ENCODE assay signal across 20 mouse cellular contexts in genomic region chr12:15790181-15790580, GRCm38 (mm10). TPM values are rescaled to one million over a fixed set of nuclear protein-coding genes. Genes with fewer than 3 reads are reported as not detected.
A peak's percentile ranks its signal among the peaks of the same experiment; 100 is the strongest.
DNase-seq lines count a peak whose midpoint lies in the region; ATAC-seq and TF ChIP-seq lines count a peak whose summit lies in the region.
"Had no signal": no experiment of that assay in that cellular context is flagged by ENCODE, and none has a peak within 500 bp of the region (broad histone marks: within the 10 kb centered on the region; RNA-seq: fewer than 3 reads in every experiment).

No protein-coding gene starts in this region.

- peak; percentile 38 for ATAC-seq in forebrain, embryonic 13.5 days
- no peak for ATAC-seq in forebrain, postnatal 0 days
- 0 out of 2 replicates have a peak, but pooled peaks have one; percentile 21 for ATAC-seq in hindbrain, embryonic 14.5 days (ENCODE audit: low FRiP score)
- ATAC-seq in hindbrain, embryonic 11.5 days (ENCODE audit: low FRiP score): no peak
- ATAC-seq in midbrain, embryonic 15.5 days (replicated peaks): peak; percentile 33
- ATAC-seq in midbrain, postnatal 0 days (ENCODE audit: low FRiP score): no peak
- ATAC-seq: intestine, embryonic 15.5 days had no signal

- peaks cover 61% of the 10 kb centered on the region for H3K36me3 ChIP-seq in forebrain, embryonic 13.5 days (ENCODE audit: poor library complexity, severe bottlenecking)
- H3K36me3 ChIP-seq in forebrain, postnatal 0 days (ENCODE audit: insufficient read depth): peaks cover 52% of the 10 kb centered on the region
- H3K36me3 ChIP-seq in hindbrain, embryonic 14.5 days (replicated peaks; ENCODE audit: control insufficient read depth, insufficient read depth): peaks cover 58% of the 10 kb centered on the region
- peaks cover 8% of the 10 kb centered on the region; the same call in 1 of the 2 replicates for H3K36me3 ChIP-seq in hindbrain, embryonic 11.5 days (ENCODE audit: control insufficient read depth, insufficient read depth, low read length)
- H3K36me3 ChIP-seq in midbrain, embryonic 15.5 days (replicated peaks): peaks cover 27% of the 10 kb centered on the region
- H3K36me3 ChIP-seq in midbrain, postnatal 0 days (ENCODE audit: insufficient read depth, low read length): peaks cover 37% of the 10 kb centered on the region

- H3K4me1 ChIP-seq in forebrain, embryonic 13.5 days: no peaks in the 10 kb centered on the region
- H3K4me1 ChIP-seq in forebrain, postnatal 0 days (ENCODE audit: insufficient read depth): no peaks in the 10 kb centered on the region
- no peaks in the 10 kb centered on the region for H3K4me1 ChIP-seq in hindbrain, embryonic 14.5 days (replicated peaks; ENCODE audit: control insufficient read depth, insufficient read depth, low read length)
- no peaks in the 10 kb centered on the region for H3K4me1 ChIP-seq in hindbrain, embryonic 11.5 days (replicated peaks; ENCODE audit: control insufficient read depth, insufficient read depth, low read length)
- H3K4me1 ChIP-seq in midbrain, embryonic 15.5 days: no peaks in the 10 kb centered on the region
- no peaks in the 10 kb centered on the region for H3K4me1 ChIP-seq in midbrain, postnatal 0 days (ENCODE audit: insufficient read depth, low read length)
- H3K4me1 ChIP-seq: embryonic facial prominence, embryonic 13.5 days; heart, embryonic 13.5 days; intestine, embryonic 15.5 days had no signal

- 78% methylated on average over 2 of the region's 2 CpGs for WGBS in forebrain, embryonic 13.5 days
- 57% methylated on average over 2 of the region's 2 CpGs for WGBS in forebrain, postnatal 0 days
- 75% methylated on average over 2 of the region's 2 CpGs for WGBS in hindbrain, embryonic 14.5 days
- WGBS in hindbrain, embryonic 11.5 days: 87% methylated on average over 2 of the region's 2 CpGs
- 74% methylated on average over 2 of the region's 2 CpGs for WGBS in midbrain, embryonic 15.5 days
- WGBS in midbrain, postnatal 0 days: 65% methylated on average over 2 of the region's 2 CpGs

- H3K27ac ChIP-seq in forebrain, embryonic 13.5 days: no peak overlapping the region
- no peak overlapping the region for H3K27ac ChIP-seq in forebrain, postnatal 0 days (ENCODE audit: low read depth, low read length)
- H3K27ac ChIP-seq in hindbrain, embryonic 14.5 days: no peak overlapping the region
- H3K27ac ChIP-seq in hindbrain, embryonic 11.5 days (ENCODE audit: low read depth, low read length): no peak overlapping the region
- H3K27ac ChIP-seq in midbrain, embryonic 15.5 days: no peak overlapping the region
- no peak overlapping the region for H3K27ac ChIP-seq in midbrain, postnatal 0 days (ENCODE audit: low read depth, low read length)
- H3K27ac ChIP-seq: embryonic facial prominence, embryonic 13.5 days; gastrocnemius, adult 2 months; heart, embryonic 13.5 days; intestine, embryonic 15.5 days had no signal

- no peak for TF ChIP-seq CTCF in forebrain, postnatal 0 days (IDR thresholded peaks at IDR 0.05; ENCODE audit: low read depth)
- no peak for TF ChIP-seq CTCF in midbrain, postnatal 0 days (IDR thresholded peaks at IDR 0.05)

- no peak overlapping the region for H3K4me2 ChIP-seq in forebrain, embryonic 13.5 days
- H3K4me2 ChIP-seq in forebrain, postnatal 0 days (ENCODE audit: low read depth): no peak overlapping the region
- H3K4me2 ChIP-seq in hindbrain, embryonic 14.5 days (replicated peaks): no peak overlapping the region
- no peak overlapping the region for H3K4me2 ChIP-seq in hindbrain, embryonic 11.5 days (replicated peaks; ENCODE audit: low read depth, low read length)
- H3K4me2 ChIP-seq in midbrain, embryonic 15.5 days: no peak overlapping the region
- no peak overlapping the region for H3K4me2 ChIP-seq in midbrain, postnatal 0 days (ENCODE audit: low read depth, low read length, poor library complexity, severe bottlenecking)
- H3K4me2 ChIP-seq: embryonic facial prominence, embryonic 13.5 days; heart, embryonic 13.5 days; intestine, embryonic 15.5 days had no signal

- no peak overlapping the region for H3K4me3 ChIP-seq in forebrain, embryonic 13.5 days
- no peak overlapping the region for H3K4me3 ChIP-seq in forebrain, postnatal 0 days (ENCODE audit: low read depth, low read length)
- H3K4me3 ChIP-seq in hindbrain, embryonic 14.5 days (replicated peaks; ENCODE audit: low read length): no peak overlapping the region
- H3K4me3 ChIP-seq in hindbrain, embryonic 11.5 days (ENCODE audit: low read depth, low read length): no peak overlapping the region
- no peak overlapping the region for H3K4me3 ChIP-seq in midbrain, embryonic 15.5 days
- no peak overlapping the region for H3K4me3 ChIP-seq in midbrain, postnatal 0 days (ENCODE audit: low read depth, low read length)
- H3K4me3 ChIP-seq: embryonic facial prominence, embryonic 13.5 days; gastrocnemius, adult 2 months; heart, embryonic 13.5 days; intestine, embryonic 15.5 days had no signal

- H3K27me3 ChIP-seq in forebrain, embryonic 13.5 days: no peaks in the 10 kb centered on the region
- no peaks in the 10 kb centered on the region for H3K27me3 ChIP-seq in forebrain, postnatal 0 days (ENCODE audit: insufficient read depth, low read length)
- H3K27me3 ChIP-seq in hindbrain, embryonic 14.5 days (ENCODE audit: control insufficient read depth, insufficient read depth, low read length): no peaks in the 10 kb centered on the region
- no peaks in the 10 kb centered on the region for H3K27me3 ChIP-seq in hindbrain, embryonic 11.5 days (ENCODE audit: control insufficient read depth, insufficient read depth, low read length)
- H3K27me3 ChIP-seq in midbrain, embryonic 15.5 days (replicated peaks): no peaks in the 10 kb centered on the region
- H3K27me3 ChIP-seq in midbrain, postnatal 0 days (ENCODE audit: insufficient read depth, low read length): no peaks in the 10 kb centered on the region
- H3K27me3 ChIP-seq: embryonic facial prominence, embryonic 13.5 days; heart, embryonic 13.5 days; intestine, embryonic 15.5 days had no signal

- DNase-seq in forebrain, postnatal 0 days: no peak
- DNase-seq in hindbrain, embryonic 14.5 days (ENCODE audit: low spot score): no peak
- no peak for DNase-seq in hindbrain, embryonic 11.5 days (ENCODE audit: low spot score)
- no peak for DNase-seq in midbrain, postnatal 0 days (ENCODE audit: low spot score)
- peak; percentile 21 for DNase-seq in brain, adult 2 months (ENCODE audit: low read depth, low spot score)
- DNase-seq in right cerebral cortex, postnatal 36 days (ENCODE audit: low spot score in 2 of 2): no peak
- DNase-seq: adrenal gland, adult 8-10 months; adrenal gland, postnatal 36 days; cerebellum, adult 11-12 months; cerebellum, adult 9-10 months; cerebellum, postnatal 25 days; gastrocnemius, adult 2 months; gastrocnemius, postnatal 25 days; heart, postnatal 4 days; kidney, adult 18-20 months had no signal

- H3K9ac ChIP-seq in forebrain, embryonic 13.5 days: no peak overlapping the region
- no peak overlapping the region for H3K9ac ChIP-seq in forebrain, postnatal 0 days
- H3K9ac ChIP-seq in hindbrain, embryonic 14.5 days: no peak overlapping the region
- H3K9ac ChIP-seq in hindbrain, embryonic 11.5 days (ENCODE audit: low read depth, low read length): no peak overlapping the region
- H3K9ac ChIP-seq in midbrain, embryonic 15.5 days: no peak overlapping the region
- H3K9ac ChIP-seq in midbrain, postnatal 0 days (replicated peaks; ENCODE audit: low read length, poor library complexity, severe bottlenecking): no peak overlapping the region
- H3K9ac ChIP-seq: embryonic facial prominence, embryonic 13.5 days; heart, embryonic 13.5 days; intestine, embryonic 15.5 days had no signal

- H3K9me3 ChIP-seq in forebrain, embryonic 13.5 days (replicated peaks): no peaks in the 10 kb centered on the region
- no peaks in the 10 kb centered on the region for H3K9me3 ChIP-seq in forebrain, postnatal 0 days (ENCODE audit: low read length)
- H3K9me3 ChIP-seq in hindbrain, embryonic 14.5 days (ENCODE audit: control insufficient read depth, low read length): no peaks in the 10 kb centered on the region
- no peaks in the 10 kb centered on the region for H3K9me3 ChIP-seq in hindbrain, embryonic 11.5 days (ENCODE audit: control insufficient read depth, low read length)
- H3K9me3 ChIP-seq in midbrain, embryonic 15.5 days: no peaks in the 10 kb centered on the region
- H3K9me3 ChIP-seq in midbrain, postnatal 0 days (ENCODE audit: low read length): no peaks in the 10 kb centered on the region
- H3K9me3 ChIP-seq: embryonic facial prominence, embryonic 13.5 days; heart, embryonic 13.5 days; intestine, embryonic 15.5 days had no signal

RNA-seq across cellular contexts. Expression of gene Trib2, which starts 26.5 kb away (rescaled TPM):
- 76.6 and 81.6 TPM in 2 replicates for polyA plus RNA-seq in forebrain, embryonic 13.5 days (2015; fragmentation: Nextera tagmentation; extraction: Ambion mirVana)
- total RNA-seq in forebrain, postnatal 0 days (2014; rRNA removed): 114 and 152 TPM in 2 replicates
- polyA plus RNA-seq in forebrain, postnatal 0 days (2015; fragmentation: Nextera tagmentation; extraction: Ambion mirVana): 59.0 and 82.3 TPM in 2 replicates
- polyA plus RNA-seq in hindbrain, embryonic 14.5 days (2014; fragmentation: Nextera tagmentation; extraction: Ambion mirVana): 150 and 174 TPM in 2 replicates
- 63.3 and 71.3 TPM in 2 replicates for polyA plus RNA-seq in hindbrain, embryonic 11.5 days (2014; fragmentation: Nextera tagmentation; extraction: Ambion mirVana)
- polyA plus RNA-seq in midbrain, embryonic 15.5 days (2015; fragmentation: Nextera tagmentation; extraction: Ambion mirVana): 131 and 148 TPM in 2 replicates
- 185 and 189 TPM in 2 replicates for total RNA-seq in midbrain, postnatal 0 days (2014; rRNA removed)
- 110 and 112 TPM in 2 replicates for polyA plus RNA-seq in midbrain, postnatal 0 days (2015; fragmentation: Nextera tagmentation; extraction: Ambion mirVana)

Comparison
In these comparisons a context has a peak if more than half of its experiments do, and no peak if none do; other contexts are left out.
1. ATAC-seq: peak in forebrain, embryonic 13.5 days (single experiment), hindbrain, embryonic 14.5 days (single experiment) and midbrain, embryonic 15.5 days (single experiment); none in forebrain, postnatal 0 days (single experiment), hindbrain, embryonic 11.5 days (single experiment) and midbrain, postnatal 0 days (single experiment).